Mouse (Mus musculus) testis, postnatal 14 days (tissue): ENCODE results near the gene Plin4.
"Not testable (repeated sequence)": the region's sequence is repeated elsewhere in the genome, so short reads cannot be mapped to it uniquely, and the experiment has no call there.

Experiments used
- DNase-seq: peaks from one replicate; pipeline ENCODE4 v3.0.0; 2021; ENCODE audit warnings: low spot score

Plin4 gene

DNA sequence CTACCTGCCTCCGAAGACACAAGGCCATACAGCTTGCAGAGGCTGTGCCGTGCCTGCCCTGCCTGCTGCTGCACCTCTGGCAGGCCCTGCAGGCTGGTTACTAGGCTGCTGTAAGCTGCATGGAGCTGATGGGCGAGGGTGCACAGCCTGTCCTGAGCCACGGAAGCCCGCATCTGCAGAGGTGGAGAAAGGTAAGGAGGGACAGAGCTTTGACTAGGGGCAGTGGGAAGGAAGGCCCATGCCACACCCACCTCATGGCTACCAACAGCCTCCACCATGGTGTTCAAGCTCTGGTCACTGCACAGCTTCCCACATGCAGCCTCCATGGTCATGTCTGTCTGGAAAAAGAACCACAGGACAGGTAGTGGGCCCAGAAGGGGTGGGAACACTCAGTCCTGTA, 7.4 kb downstream of the Plin4 start:
- no peak for DNase-seq

DNA sequence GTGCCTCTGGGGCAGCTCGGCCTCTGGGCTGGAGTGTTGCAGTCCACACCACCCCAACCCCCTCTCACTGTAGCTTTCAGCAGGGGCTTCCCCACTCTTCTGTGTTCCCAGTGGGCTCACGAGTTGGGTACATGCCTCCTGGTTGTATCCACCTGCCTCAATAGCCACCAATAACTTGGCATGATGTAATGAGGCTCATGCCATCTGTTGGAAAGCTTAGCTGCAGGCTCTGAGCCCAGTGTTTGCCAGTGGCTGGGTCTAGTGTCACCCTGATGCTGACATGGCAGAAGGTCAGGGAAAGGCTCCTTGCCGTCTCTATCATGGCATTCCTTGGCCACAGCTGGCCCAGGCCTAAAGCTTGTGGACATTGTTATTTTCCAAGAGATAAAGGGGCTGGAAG, 8.8 kb downstream of the Plin4 start:
- DNase-seq, result no peak

DNA sequence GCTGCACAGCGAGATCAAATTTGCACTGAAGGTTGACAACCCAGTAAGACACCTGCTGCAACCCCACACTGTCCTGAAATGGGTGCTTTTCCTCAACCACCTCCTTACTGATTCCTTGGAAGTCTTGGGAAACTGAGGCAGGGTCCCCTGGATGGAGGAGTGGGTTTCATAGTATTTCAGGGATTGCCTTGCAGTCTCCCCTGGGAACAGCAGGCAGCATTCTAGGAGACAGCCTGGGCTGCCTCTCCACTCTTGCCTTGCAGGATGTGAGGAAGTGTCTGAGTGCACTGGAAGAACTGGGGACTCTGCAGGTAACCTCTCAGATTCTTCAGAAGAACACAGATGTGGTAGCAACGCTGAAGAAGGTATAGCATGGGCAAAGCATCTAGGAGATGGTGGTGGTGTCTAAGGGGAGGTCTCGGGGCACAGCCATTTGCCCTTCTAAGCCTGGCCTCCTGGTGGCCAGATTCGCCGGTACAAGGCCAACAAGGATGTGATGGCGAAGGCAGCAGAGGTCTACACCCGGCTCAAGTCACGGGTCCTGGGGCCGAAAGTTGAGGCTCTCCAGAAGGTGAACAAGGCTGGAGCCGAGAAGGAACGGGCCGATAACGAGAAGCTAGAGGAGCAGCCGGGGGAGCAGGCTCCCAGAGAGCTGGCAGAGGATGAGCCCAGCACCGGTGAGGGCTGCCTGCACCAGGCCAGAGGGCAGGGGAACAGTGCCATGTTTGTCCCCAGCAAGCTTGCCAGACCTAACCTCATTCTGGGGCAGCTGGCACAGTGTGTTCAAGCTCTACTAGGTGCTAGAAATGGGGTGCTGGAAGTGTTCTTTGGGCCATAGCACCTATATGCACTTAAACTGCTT, 10.7 kb downstream of the Plin4 start:
- no peak for DNase-seq

DNA sequence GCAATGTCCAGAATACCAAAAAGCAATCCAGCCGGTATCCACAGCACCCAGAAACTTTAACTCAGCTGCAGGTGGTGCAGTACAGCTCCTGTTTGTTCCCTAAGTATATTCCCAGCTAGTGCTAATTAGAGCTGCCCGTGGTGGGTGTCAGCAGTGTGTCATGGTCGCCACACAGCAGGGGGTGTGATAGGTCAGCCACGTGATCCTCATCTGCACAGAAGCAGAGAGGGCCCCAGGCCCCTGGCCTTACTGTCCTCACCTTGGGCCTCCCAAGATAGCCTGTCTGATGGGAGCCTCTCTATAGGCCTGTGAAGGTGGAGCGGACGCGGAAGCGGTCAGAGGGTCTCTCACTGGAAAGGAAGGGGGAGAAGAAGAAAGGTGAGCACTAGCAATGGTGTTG, 11.4 kb downstream of the Plin4 start:
- DNase-seq, result no peak

DNA sequence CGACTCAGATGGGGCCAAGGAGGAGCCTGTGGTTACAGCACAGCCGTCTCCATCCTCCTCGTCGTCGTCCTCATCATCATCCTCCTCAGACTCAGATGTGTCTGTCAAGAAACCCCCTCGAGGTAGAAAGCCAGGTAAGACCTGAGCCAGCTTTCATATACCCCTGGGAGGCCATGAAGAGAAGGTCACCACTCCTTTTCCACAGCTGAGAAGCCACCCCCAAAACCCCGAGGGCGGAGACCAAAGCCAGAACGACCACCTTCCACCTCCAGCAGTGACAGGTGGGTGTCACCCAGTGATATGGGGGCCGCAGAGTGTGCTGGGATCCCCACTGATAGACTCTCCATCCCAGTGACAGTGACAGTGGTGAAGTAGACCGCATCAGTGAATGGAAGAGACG, 12.7 kb downstream of the Plin4 start:
- no peak for DNase-seq

DNA sequence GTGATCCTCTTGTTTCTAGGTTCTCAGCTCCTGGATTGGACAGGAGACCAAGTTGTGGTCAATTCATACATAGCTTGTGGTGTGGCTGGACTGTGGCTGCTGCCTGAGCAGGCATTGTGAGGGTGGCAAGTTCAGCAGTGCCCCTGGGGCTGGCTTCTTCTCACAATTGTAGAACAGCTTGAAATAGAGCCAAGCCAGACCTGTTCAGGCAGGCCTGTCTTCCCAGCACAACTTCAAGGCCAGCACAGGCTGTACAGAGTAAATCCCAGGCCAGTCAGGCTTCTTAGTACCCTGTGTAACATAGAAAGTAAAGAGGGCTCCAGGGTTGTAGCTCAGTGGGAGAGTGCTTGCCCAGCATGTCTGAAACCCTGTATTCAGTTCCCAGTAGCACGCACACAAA, 16.8 kb downstream of the Plin4 start:
- peak; percentile 71 for DNase-seq

DNA sequence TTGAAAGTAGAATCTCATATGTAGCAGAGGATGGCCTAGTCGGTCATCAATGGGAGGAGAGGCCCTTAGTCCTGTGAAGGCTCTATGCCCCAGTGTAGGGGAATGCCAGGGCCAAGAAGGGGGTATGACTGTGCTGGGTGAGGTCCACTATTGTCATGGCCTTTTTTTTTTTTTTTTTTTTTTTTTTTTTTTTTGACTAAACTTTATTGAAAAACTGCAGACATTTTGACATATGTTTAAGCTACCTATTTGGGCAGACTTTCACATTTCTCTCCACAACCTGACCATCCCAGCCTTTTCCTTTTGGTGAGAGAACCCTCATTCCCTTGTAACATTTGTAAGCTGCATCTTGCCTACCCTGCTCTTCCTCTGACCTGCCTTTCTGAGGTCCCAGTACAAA, 17.3 kb downstream of the Plin4 start:
- no peak for DNase-seq

DNA sequence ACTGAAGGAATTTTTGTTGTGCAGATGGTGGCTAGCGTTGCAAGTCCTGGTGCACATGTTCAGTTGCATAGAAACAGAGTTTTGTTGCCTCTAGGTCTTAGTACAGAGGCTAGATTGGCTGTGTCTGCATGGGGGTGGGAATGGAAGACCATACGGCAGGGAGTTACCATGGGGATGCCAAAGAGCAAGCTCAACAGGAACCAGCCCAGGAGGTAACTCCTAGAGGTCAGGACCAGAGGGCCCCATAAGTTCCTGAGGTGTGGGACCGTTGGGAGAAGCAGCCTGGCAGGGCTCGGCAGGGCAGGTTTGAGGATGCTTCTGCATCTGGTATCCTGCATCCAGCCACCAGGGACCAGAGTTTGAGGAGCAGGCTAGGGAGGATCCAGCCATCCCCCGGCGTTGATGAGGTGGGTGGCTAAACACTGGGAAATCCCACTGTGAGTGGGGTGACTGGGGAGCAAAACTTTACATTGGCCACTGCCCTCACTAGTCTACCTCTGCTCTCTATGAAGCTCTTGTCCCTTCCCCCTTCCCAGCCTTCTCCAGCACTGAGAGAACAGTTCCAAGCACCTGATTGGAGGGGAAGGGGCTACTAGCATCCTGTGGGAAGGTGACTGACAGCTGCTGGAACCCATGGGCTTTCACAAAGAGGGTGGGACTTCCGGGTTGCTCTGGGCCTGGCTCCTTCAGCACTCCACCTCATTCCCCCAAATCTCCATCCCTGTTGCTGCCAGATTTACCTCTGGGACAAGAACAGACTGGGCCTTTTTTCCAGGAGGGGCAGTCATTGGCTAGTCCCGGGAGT, 28.6 kb downstream of the Plin4 start:
- peak; percentile 53 for DNase-seq

DNA sequence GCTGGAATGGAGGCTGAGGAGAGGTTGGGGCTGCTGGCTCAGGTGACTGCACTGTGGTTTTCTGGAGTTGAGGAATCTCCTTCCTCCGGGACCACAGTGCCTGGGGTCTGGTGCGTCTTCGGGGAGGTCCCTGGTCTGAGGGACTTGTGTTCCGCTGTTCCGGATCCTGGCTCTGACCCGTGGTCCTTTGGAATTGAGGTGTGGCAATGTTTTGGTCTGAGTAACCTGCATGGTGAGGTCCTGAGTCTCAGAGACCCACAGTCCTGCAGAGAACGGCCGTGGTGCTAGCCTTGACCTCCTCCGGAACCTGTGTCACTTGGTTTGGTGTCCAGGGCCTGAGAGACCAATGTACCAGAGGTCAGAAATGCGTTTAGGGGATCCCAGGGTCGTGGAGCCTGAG, 29.7 kb downstream of the Plin4 start:
- DNase-seq, result peak; percentile 59

DNA sequence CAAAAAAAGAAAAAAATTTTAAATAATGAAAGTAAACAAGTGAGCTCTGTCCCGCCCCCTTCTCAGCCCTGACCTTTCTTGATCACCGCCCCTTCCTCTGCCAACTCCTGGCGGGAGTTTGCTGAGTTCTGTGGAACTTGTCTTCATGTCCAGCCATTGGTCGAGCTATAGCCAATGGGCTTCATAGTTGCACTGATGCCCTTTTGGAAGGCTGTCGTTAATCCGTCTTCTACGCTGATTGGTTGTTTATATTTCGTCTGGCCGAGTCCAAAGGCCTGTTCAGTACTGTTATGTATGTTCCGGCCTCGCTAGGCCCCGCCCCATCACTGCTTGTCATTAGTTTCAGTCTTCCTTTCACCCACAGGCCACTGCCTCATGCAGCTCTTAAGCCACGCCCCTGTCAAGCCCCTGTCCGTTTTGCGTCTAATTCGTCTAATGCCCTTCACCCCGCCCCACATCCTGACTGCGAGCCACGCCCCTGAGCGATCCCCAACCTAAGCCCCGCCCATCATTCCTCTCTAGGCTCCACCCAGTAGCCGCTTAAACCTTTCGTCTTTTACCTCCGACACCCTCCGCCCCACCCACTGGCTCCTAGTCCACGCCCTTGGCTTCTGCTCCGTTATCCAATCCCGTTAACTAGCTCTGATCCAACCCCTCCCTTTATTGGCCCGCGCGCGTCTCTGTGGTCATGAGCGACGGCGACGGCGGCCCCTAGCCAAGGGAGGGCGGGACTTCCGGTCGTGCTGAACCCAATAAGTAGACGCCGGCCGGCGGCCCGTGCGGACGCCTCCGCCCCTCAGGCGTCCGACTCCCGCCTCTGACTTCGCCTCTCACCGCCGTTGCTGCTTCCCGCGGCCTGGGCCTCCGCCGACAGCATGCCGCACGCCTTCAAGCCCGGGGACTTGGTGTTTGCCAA, 30.5 kb downstream of the Plin4 start, which contains the start of gene Hdgfl2:
Hdgfl2 (plus strand) TSS at position 755 of the 916 bp plus-strand sequence.
- DNase-seq, result peak; percentile 100

DNA sequence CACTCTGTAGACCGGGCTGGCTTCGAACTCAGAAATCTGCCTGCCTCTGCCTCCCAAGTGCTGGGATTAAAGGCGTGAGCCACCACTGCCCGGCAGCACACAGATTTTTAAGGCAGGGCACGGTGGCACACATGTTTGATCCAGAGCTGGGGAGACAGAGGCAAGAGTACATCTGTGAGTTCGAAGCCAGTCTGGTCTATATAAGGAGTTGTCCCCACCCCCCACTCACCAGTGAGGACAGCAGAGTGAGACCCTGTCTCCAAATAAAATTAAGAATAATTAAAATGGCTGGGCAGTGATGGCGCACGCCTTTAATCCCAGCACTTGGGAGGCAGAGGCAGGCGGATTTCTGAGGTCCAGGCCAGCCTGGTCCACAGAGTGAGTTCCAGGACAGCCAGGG, 31.2 kb downstream of the Plin4 start:
- not testable (repeated sequence) for DNase-seq

DNA sequence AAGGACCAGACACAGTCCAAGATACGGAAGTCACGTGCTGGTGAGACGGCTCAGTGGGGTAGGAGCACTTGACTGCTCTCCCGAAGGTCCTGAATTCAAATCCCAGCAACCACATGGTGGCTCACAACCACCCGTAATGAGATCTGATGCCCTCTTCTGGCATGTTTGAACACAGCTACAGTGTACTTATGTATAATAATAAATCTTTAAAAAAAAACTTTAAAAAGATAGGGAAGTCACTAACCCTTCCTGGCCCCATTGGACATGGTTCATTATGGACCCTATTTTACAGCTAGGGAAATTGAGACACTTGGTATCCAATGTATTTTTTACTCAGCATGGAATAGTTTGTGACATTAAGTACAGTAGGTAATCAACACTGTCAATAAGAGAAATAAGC, 32.1 kb downstream of the Plin4 start:
- no peak for DNase-seq

DNA sequence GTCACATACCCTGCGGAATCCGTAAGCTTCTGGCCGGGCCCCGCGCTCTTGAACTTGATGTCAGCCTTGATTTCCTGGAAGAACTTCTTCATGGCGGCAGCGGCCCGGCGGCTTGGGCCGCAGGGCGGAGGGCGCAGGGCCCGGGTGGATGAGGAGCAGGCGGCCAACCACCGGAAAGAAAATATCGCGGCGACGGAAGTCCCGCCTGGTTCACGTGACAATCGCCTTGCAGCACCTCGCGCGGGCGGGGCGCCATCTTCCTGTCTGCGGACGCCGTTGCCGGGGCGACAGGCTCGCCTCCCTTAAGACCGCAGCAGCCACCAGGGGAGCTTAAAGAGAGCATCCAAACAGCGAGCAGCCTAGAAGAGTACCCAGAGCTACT, 34.8 kb downstream of the Plin4 start, which contains the start of gene Ubxn6:
Ubxn6 (minus strand) TSS at position 202 of the 382 bp plus-strand sequence.
- DNase-seq, result peak; percentile 95

DNA sequence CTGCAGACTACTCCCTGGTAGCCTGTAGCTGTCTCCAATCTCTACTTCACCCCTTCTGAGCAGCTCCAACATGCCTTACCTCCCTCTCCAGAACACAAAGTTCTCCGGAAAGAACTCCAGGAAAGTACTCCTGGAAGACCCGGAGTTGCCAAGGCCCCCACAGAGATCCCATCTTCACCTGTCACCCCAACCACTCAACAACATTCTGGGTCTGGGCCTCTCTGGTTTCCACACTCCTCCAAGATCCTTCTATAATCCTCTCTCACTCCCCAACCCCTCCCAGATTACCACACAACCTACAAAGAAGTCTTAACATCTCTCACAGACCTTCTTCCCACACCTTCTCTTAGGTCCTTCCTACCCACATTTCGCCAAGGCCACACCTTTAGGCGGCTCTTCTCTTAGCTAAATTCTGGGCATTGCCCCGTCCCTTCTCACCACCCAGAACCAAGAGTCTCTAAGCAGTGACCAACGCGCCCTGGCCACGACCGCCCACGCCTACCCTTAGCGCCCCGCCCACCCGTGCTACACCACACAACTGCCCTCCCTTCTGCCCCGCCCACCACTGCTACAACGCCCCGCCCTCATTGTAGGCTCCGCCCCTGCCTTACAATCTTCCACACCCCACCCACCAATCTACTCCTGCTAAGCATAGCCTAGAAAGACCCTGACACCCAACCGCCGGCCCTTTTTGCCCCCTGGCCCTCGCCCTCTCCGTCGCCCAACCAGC, 35.3 kb downstream of the Plin4 start:
- DNase-seq, result peak; percentile 88

DNA sequence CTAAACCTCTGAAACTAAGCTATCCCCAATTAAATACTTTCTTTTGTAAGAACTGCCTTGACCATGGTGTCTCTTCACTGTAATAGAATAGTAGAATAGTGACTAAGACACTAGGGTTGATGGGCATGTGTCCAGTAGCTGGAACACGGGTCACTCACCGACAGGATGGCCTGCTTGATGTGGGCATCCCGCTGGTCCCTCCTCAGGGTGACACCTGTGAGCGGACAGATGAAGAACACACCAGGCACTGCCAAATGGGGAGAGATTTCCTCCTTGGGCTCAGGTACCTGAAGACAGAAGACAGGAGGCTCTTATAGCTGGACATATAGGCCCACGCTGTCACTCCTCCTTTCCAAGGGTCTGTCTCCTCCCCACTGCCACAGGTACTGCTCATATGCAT, 37.4 kb downstream of the Plin4 start:
- DNase-seq, result no peak

DNA sequence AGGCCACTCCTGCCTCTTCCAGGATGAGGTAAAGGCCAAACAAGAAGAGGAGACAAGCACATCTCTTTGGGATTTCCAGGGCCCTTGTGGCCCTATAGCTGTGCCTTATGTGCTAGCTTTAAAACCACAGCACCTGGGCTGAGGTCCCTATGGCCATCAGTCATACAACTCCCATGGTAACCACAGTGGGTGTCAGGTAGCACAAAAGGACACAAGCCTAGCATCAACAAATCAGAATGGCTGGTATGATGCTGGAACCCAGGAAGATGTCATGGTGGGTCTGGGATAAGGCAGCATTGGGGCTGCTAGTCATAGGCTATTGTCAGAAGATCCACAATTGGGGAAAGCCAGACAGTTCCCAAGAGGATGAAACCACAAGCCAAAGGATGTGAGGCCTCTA, 38.5 kb downstream of the Plin4 start:
- no peak for DNase-seq

DNA sequence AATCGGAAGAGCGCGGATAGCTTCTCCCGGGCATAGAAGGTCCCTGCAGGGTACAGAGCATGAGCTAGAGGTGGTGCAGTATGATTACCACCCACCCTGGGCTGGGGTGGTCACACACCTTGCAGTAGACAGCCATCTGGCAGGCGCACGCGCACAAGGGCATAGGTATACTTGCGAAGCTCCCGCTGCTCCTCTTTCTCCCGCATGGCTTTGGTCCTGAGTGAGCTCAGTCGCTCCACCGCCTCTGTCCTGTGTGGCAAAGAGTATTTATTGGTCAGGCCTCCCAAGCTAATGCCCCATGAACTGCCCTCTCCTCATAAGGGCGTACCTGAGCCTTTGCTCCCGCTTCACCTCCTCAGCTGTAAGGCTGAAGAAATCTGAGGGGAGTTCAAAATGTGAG, 40.5 kb downstream of the Plin4 start:
- no peak for DNase-seq

DNA sequence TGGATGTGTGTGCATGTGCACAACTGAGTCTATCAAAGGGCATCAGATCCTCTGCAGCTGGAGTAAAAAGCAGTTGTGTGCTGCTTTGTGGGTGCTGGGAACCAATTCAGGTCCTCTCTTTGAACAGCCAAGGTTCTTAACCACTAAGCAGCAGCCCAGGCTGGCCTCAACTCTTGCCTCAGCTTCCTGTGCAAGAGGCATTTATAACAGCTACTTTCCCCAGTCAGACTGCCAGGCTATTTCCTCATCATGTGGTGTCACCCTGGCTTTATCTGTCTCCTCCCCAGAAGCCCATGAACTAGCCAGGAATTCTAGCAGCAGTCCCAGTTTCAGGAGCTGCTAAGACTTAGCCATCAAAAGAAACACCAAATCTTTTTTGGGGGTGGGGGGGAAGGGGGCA, 43.2 kb downstream of the Plin4 start:
- DNase-seq, result no peak

DNA sequence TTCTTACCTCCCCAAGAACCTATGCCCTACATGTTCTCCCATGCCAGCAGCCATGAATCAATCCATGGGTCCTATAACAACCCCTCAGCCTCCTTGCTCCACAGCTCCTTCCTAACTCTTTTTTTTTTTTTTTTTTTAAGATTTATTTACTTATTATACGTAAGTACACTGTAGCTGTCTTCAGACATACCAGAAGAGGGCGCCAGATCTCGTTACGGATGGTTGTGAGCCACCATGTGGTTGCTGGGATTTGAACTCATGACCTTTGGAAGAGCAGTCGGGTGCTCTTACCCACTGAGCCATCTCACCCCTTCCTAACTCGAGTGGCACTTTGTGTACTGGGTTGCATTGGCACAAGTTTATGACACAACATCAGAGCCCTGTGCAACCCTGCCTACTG, 43.9 kb downstream of the Plin4 start:
- not testable (repeated sequence) for DNase-seq

DNA sequence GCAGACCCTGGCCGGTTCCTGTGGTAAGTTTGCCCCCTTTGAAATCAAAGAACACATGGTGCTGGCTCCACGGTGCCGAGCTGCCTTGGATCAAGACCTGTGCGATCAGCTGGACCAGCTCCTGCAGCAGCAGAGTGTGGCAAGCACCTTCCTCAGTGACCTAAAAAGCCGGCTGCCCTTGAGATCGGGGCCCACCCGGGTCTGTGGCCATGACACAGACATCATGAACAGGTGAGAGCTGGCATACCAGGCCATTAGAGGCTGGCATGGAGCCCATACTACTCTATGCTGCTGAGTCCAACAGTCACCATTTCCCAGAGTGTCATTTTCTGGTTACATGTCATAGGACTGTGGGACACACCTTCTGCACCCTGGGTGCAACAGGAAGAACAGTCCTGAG, 47.5 kb downstream of the Plin4 start:
- DNase-seq, result no peak

DNA sequence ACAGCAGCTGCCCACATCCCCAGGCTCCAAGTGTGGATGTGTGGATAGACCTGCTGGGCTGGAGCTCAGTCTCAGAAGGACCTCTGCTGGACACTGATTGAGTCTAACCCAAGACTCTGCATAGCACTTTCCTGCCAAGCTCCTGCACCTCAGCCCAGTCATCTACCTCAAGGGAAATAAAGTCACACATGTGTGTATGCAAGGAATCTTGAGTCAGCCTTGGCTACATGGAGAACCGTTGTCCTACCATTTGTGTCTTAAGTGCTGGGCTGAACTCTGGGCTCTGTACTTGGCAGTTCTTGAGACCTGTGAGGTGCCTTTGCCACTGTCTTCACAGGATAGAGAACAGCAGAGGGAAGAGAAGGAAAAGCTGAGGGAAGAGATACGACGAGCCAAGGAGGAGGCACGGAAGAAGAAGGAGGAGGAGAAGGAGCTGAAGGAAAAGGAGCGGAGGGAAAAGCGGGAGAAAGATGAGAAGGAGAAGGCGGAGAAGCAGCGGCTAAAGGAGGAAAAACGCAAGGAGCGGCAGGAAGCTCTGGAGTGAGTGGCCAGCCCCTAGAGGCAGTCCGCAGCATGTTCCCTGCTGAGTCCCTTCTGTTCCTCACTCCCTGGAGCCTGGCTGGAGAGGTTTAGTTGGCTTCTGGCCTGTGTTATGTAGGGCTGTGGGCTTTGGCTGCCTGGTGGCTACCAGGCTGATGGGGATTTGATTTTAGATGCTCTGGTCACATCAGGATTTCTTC, 52.1 kb downstream of the Plin4 start:
- DNase-seq, result no peak
